Mouse (Mus musculus): ENCODE data around the gene Scgb1b24.

The Scgb1b24 gene

DNA sequence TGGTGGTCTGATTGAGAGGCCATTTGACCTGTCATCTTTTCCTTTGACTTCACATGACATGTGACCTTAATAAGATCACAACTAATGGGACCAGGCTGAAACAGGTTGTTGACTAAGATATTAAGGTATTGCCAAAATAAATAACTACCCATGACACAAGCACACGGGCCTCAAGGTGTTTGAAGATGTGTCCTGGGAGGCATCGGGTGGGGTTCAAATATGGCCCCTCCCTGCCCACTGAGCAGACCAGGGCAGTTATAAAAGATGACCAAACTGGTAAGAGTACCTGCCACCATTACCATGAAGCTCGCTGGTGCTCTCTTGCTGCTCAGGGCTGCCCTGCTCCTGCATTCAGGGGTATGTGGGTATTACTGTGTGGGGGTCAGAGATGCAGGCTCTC is at the start of gene Scgb1b24:
Gene Scgb1b24 (plus strand): TSS at position 301 of the 400 bp plus-strand sequence.
- no peak for DNase-seq (ENCODE audit: inconsistent ontology term)

GRCm38 (mm10) chr7:33739212-33739611 is 4.4 kb upstream of the Scgb1b24 start, which contains the start of gene Scgb2b24:
Gene Scgb2b24 (minus strand): TSS chr7:33739312.
- no peak for DNase-seq (ENCODE audit: inconsistent ontology term)
